Mouse (Mus musculus): Measurements from ENCODE around the gene Prtg.

Prtg gene

DNA sequence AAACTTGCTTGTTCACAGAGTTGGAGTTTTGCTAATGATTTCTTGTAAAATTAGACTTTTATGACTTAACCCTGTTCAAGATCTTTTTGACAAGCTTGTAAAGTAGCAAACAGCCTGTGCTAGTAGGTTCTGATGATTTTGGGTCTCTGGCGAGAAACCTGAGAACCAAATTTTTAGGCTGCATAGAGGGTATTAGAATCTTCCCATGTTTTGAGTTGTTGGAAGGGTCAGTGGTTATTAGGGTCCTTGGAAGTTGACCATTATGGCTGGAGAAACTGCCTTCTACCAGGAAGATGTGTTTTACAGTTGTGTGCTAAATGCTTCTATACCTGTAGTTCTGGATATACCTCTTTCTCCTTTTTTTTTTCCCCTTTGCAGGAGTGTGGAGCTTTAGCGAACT is 2.4 kb downstream of the Prtg start:
- 97% methylated on average over 2 of the region's 2 CpGs for WGBS

DNA sequence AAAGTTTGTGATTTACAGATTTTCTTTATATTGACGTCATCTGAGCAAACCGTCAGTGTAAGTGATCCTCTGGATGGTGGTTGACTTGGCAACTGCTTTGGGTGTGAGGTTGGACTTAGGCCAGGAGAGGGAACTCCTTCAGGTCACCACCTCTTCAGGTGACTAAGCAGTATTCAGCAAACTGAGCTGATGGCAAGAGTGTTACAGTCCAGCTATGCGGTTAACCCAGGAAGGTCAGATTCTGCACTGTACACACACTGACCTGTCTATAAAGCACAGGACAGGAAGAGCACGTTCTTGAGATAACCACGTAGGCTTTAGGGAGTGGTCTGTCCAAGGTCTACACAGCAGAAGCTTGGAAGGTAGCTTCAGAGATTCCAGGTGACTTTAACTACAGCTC is 3.9 kb downstream of the Prtg start:
- 90% methylated on average over 5 of the region's 5 CpGs for WGBS

DNA sequence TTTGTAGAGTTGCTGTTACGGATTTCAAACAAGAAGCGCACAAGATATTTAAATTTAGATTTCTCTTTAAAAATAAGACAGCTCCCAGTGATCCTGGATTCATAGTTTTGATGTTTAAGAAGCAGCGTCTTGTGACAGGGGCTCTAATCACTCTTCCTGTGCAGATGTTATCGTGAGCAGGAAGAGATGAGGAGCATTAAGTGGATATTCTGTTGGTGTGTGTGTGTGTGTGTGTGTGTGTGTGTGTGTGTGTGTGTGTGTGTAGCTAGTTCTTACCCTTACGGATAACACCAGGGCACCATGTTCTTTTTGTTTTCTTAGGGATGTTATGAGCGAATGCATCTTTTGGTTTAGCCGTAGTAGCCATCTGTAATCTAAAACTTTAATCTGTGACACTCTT is 5.4 kb downstream of the Prtg start:
- 82% methylated on average over 7 of the region's 7 CpGs for WGBS

DNA sequence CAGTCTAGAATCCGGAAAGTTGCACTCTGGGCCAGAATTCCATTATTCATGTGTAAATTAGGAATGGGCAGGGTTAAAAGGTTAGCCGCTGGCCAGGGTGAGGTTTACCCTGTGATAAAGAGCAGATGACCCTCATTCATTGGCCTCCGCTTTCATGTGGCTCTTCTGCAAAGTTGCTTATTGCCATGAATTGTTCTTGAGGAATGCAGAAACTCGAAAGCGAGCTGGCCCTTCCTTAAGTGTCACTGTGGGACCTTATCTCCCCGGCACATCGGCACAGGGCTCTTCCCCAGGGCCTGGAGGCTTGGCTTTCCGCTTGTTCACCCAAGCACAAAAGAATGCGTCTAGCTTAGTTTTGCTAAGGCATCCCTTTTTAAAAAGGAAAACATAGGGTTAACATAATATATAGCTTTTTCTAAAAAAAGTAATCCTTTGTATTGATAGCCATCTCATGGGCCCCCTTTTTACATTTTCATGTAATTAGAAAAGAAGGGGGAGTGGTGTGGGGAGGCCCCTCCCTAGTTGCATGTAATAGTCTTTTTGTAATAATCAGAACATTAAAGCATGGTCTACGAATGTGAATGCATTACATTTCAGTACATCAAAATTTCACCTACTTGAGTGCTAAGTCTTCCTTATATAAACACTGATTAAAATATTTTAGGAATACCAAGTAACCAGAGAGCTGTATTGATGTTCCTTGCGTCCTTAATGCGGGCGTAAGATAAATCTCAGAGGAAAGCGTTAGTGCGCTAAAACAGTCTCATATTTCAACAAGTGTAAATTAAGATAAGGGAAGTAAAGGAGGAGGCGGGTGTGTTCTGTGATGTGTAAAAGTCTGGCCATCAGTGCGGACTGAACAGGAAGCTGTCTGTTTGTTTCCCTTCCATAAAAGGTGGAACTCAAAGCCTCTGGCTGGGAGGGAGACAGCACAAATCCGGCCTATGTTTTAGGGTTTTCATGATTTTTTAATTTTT is 6.2 kb downstream of the Prtg start:
- 68% methylated on average over 18 of the region's 18 CpGs for WGBS

DNA sequence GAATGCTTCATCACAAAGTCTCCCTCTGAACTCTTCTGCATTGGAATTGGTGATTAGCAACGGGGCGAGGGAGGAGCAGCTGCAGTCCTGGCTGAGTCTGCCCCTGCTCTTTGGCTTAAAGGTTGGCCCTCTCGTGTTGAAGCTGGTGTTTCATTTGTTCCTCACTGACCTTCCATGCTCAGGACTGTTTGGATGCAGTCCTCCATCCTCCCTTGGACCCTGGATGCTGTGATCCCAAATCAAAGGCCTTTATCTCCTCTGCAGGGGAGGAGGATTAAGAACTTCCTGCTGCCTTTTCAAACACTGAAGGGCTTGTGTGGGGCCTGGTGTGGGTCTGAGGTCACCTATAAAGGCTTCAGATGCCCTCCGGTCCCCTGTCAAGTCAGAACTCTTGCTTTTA is 18.8 kb downstream of the Prtg start:
- WGBS = 66% methylated on average over 4 of the region's 4 CpGs

DNA sequence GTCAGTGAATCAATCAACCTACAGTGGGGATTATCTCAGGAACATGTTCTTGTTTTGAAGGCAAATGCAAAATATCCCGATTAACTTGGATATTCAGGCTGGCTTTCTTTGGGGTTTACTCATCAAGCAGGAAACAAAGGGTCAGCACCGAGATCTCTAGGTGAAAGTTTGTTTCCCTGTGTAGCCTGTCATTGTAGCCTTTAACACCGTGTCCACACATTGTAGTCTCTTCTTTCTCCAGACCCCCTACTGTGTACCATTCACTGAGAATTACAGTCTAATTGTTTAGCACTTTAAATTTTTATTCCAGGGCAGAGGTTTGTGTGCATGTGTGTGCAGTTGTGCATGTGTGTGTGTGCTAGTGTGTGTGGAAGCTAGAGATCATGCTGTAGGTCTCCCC is 19.3 kb downstream of the Prtg start:
- WGBS = 62% methylated on average over 3 of the region's 3 CpGs

DNA sequence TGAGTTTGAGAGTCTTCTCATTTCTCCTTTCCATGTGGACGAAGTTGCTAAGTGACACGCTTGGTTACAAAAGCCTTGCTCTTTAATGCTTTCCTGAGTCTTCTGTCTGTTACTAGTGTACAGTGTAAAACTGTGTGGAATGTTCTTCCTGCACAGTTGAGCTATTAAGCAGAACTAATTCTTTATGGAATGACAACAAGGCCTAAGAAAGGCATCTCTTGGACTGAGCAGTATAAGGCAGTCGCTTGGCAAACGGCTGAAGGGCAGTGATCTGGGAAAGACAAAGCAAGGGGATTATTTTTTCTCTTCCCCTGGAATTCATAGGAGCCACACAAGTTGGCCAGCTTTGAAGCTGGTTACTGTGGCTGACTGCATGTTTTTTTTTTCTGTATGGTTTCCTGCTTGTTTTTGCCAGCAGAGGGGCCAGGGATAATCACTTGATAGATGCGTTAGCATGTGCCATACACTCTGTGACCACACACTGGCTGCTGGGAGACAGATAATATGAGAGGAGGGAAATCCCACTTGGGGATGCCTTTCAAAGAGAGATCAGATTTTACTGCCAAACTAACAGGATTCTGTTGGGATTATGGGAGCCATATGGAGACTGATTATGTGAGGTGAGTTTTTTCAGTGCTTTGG is 22.1 kb downstream of the Prtg start:
- WGBS = 63% methylated on average over 5 of the region's 5 CpGs

DNA sequence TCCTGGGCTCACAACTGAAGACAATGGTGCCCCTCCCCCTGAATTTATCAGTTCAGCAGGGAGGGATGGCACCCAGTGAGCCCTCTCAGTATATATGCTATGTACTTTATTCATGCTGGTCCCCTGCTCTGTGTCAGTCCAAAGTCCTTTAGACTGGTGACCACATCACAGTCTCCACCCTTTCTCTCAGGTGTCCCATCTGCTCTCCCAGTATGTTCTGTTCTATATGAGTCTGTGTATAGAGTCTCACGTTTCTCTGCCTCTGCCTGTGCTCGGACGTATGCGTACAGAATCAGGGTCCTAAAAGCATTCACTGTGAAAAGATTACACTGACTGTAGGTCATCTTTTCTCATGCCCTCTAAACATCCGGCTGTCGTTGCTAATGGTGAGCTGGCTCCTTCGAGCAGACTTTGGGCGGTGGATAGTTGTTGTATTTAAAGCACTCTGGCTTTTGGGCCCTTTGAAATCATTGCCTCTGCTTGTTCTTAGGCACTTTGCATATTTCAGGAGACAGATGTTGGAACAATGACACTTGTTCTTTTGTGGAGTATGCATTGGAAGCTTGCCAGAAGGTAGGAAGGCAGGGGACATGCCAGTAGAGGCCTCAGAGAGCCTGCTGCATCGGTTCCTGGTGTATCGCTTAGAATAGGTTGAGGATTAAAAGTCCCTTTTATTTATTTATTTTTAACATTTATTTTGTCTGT is 27.5 kb downstream of the Prtg start:
- 52% methylated on average over 10 of the region's 10 CpGs for WGBS

DNA sequence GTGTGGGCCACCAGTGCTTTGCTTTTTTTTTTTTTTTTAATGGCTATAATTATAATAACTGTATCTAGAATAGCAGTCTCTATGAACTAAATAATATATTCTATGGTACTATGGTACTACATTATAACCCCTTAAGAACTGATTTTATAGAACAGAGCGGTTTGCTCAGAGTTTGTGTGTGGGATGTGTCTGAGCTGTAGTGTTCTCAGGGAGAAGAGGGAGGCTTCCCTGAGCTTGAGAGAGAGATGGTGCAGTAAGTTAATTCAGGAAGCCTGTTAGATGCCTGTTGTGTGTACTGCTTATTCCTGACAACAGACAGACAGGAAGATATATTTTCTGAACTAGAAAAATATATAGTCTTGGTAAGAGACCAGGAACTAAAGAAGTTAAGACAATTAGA is 28.3 kb downstream of the Prtg start:
- 47% methylated on average over 1 of the region's 1 CpGs for WGBS

DNA sequence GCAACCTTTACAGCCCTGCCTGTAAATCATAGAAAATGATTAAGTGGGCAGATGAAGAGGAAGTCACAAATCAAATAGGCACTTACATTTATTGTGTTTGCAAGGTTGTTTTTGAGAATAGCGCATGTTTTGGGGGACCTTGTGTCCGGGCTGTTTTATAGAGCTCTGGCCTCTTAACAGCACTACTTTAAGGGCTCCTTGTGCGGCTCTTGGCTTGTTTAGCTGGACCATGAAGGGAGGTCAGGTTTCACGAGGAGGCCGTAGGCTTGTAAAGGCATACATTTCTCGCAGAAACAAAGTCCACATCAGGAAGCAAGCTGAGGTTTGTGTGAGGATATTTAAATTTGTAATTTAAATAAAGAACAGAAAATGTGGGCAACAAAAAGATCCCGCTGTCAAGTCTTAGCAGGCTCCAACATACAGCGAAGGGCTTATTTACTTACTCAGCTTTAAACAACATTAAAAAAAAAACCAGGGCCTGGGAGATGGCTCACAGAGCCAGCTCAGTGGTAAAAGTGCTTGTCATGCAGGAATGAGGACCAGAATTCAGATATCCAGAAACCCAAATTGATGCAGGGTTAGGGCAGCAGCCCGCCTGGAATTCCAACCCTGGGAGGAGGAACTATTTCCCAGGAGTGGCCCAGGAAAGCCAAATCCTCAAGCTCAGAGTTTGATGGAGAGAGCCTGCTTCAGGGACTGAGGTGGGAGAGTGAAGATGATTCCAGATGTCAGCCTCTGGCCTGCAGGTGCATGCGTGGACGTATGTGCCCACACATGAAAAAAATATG is 30.2 kb downstream of the Prtg start:
- 78% methylated on average over 11 of the region's 11 CpGs for WGBS

DNA sequence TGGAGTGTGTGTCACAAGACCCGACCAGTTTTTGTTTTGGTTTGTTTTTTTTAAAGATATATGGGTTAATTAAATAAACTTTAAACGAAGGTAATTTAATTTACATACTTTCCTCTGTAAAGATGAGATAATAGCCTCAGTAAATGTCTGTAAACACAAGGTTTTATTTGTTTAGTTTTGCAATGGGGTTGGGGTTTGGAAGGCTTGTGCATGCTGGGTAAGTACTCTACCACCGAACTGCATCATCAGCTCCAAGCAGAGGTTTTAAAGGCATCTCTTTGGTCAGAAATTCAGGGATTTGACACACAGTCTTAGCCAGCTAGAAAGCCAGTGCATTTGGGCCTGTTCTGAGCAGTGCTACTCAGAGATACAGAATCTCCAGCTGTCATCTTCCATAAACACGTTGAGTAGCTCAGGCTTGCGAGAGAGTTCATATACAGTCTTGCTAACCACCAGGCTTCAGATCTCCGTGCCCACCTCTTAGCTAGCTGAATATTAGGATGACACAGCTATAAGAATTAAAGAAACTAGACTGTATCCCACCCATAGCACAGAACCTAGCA is 31.0 kb downstream of the Prtg start:
- WGBS = 63% methylated on average over 6 of the region's 6 CpGs

DNA sequence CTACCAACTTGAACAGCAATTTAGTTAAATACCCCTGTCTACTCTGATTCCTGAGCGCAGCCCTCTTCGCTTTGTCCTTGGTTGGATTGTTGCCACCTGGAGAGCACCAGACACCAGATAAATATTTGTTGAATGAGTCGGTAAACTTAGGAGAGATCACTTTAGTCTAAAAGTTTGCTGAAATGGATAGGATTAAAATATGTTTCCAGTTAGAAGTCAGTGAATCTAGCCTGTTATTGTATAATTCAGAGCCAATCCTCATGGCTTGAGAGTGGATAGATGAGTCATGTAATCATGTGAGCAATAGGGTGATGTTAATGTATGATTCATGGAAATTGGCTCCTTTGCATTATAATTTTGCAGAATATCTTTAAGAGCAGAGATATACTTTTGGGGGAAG is 31.6 kb downstream of the Prtg start:
- 65% methylated on average over 3 of the region's 3 CpGs for WGBS

DNA sequence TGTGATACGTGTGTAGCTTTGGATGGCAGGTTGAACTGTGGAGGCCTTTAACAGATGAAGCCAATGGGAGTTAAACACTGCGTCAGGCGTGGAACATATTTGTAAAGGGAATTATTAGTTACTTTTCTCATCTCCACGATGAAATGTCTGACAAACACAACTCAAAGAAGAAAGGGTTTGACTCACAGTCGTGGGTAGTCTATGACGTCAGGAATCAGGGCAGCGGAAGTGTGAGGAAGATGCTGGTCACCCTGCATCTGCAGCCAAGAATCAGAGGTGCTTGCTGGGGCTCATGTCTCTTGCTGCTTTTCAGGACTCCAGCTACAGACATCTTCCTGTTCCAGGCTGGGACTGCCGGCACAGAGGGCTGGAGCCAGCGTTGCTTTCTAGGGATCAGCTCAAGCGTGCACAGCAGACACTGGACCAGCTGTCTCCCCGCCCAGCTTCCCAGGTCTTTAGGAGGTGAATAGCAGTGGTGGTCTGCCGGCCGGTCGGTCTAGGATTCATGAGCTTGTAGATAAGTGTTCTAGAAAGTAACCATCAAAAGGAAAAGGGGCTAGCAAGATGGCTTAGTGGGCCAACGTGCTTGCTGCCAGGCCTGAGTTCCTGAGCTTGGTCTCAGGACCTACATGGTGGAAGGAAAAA is 32.8 kb downstream of the Prtg start:
- 86% methylated on average over 15 of the region's 15 CpGs for WGBS

DNA sequence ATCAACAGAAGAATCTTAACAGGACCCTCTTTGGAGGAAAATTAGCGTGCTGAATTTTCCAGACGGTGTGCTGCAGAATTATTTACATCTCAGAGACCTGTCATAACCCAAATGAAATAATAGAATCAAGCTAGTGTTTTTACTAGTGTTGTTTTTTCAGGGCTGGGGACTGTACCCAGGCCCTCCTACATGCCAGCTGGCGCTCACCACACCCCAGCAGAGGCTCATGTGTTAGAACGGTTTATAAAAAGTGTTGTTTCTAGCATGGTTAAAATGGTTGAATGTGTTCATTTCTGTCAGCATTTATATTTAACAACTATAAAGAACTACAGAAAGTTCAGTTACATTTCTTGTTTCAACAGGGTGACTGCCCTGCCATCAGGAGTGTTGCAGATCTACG is 37.8 kb downstream of the Prtg start:
- WGBS = 59% methylated on average over 5 of the region's 5 CpGs

DNA sequence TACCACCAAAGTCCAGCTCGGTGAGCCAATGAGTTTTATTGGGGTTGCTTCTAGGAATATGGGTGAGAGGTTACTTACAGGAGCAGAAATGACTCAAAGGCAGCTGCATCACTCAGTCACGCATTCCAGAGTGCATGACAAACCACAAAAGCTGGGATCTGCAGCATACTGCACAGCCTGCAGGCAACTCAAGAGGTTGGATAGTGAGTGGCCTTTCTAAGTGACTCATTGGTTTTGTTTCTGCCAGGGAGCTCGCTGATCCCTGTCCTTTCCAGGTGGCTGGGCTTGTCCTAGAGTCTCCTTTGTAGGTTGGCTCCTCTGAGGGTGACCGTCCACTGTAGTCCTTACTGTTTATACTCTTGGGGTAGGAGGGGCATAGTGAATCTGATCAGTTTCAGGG is 39.5 kb downstream of the Prtg start:
- WGBS = 95% methylated on average over 4 of the region's 4 CpGs

DNA sequence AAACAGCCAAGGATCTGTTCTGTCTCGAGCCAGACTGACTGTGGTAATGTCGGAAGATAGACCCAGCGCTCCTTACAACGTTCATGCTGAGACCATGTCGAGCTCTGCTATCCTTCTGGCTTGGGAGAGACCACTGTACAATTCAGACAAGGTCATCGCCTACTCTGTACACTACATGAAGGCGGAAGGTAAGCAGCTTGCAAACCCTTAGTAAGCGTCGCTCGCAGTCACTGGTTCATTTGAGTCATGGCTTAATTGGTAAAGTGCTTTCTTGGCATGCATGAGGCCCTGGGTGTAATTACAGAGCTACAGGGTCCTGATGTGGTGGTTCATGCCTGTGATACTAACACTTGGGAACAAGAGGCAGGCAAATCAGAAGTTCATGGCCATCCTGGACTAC is 44.9 kb downstream of the Prtg start:
- 96% methylated on average over 10 of the region's 10 CpGs for WGBS

DNA sequence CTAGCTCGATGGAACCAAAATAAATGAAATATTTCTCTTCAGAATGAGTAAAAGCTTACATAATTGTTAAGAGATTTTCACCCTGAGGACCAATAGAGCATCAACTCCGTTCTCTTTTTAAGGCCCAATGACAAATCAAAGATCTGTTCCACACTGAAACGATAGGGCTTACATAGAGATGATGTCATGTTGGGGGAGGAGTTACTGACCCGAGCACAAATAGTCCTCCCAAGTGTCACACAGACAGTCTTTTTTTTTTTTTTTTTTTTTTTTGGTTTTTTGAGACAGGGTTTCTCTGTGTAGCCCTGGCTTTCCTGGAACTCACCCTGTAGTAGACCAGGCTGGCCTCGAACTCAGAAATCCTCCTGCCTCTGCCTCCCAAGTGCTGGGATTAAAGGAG is 45.3 kb downstream of the Prtg start:
- 95% methylated on average over 5 of the region's 5 CpGs for WGBS

DNA sequence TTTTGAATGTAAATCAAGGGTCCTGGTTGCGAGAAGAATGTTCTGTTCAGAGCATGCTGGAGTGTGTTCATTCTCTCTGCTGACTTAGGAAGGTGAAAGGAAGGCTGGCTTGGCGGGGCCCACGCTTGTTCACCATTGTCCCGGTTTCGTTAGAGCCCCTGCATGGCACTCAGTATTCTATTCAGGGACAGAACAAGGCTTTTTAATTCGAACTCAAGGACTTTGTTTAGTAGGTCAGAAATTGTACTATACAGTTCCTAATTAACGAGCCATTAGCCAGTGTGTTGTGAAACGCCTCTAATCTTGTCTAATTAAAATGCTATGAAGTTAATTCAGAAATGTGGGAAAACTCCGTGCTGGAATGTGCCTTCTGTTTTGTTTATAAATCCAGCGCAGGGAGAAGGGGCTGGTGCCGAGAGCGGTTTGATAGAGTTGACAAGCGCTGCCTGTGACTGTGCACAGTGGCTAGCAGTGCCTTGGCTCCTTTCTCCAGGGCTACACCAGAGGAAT is 47.1 kb downstream of the Prtg start:
- 45% methylated on average over 13 of the region's 13 CpGs for WGBS

DNA sequence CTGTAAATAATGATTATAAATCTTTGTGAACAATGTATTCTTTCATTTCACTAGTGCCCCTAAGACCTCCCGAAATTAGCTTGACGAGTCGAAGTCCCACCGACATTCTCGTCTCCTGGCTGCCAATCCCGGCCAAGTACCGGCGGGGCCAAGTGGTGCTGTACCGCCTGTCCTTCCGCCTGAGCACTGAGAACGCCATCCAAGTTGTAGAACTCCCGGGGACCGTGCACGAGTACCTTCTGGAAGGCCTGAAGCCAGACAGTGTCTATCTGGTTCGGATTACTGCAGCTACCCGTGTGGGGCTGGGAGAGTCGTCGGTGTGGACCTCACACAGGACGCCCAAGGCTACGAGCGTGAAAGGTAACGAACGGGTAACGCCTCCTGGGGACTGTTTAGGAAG is 50.0 kb downstream of the Prtg start:
- 92% methylated on average over 24 of the region's 24 CpGs for WGBS

DNA sequence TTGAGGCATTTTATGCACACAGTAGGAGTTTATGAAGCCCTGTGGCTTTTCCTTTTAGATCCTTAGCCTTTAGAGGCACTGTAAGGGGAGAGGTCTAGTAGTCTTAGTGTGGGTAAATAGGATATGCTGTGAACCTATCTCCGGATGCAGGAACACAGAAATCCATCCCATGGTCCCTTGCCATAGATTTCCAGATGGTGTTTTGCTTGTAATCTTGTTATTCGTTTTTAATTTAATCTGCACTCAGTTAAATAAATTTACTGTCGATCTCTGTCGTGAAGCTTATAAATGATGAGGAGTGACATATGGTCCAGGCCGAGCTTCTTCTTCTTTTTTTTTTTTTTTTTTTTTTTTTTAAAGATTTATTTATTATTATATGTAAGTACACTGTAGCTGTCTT is 54.1 kb downstream of the Prtg start:
- WGBS = 75% methylated on average over 5 of the region's 5 CpGs

DNA sequence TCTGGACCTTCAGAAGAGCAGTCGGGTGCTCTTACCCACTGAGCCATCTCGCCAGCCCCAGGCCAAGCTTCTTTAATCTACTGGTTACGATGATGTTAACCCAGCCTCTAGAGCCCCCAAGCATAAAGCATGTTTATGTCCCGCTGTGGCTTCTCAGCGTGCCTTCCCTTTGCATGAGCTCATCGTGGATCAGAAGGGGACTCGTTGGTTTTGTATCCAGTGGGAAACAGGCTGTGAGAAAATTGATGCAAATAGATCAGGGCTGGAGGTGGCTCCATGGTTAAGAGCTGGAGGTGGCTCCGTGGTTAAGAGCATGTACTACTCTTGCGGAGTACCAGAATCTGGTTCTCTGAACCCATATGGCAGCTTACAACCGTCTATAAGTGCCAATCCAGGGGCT is 54.6 kb downstream of the Prtg start:
- whole genome bisulfite sequencing = 67% methylated on average over 10 of the region's 10 CpGs
